Mouse (Mus musculus) heart, embryonic 16.5 days (tissue): ENCODE data around the gene Atp6v1b1. TPM values are rescaled to one million over a fixed set of nuclear protein-coding genes. Genes with fewer than 3 reads are reported as not detected.
A peak's percentile ranks its signal among the peaks of the same experiment; 100 is the strongest.

ENCODE experiments used
- ATAC-seq: fragments of 200-750 bp; cut with Nextera tagmentation; replicated peaks from 2 replicates; pipeline ENCODE4 v1.8.0; 2017; ENCODE audit warnings: moderate number of reproducible peaks; ENCODE audit not compliant: insufficient read depth, low FRiP score; ENCODE audit errors: extremely low read depth
- H3K27ac ChIP-seq: fragments of 300-500 bp; sonication (generic); 2 replicates; pipeline ENCODE4 v1.5.1; 2014; ENCODE audit warnings: mild to moderate bottlenecking, low read length, control low read depth, moderate library complexity
- H3K27me3 ChIP-seq: fragments of 300-500 bp; sonication (generic); 2 replicates; pipeline ENCODE4 v1.6.1; 2014; ENCODE audit warnings: low read length, mixed read lengths; ENCODE audit not compliant: control insufficient read depth, insufficient read depth
- H3K36me3 ChIP-seq: fragments of 300-500 bp; sonication (generic); 2 replicates; pipeline ENCODE4 v1.6.1; 2014; ENCODE audit not compliant: control insufficient read depth, insufficient read depth
- H3K4me1 ChIP-seq: fragments of 300-500 bp; sonication (generic); 2 replicates; pipeline ENCODE4 v1.6.1; 2014; ENCODE audit warnings: low read length, mixed read lengths; ENCODE audit not compliant: control insufficient read depth, insufficient read depth
- H3K4me2 ChIP-seq: fragments of 300-500 bp; sonication (generic); 2 replicates; pipeline ENCODE4 v1.6.1; 2014; ENCODE audit warnings: low read depth, mild to moderate bottlenecking, control low read depth, low read length
- H3K4me3 ChIP-seq: fragments of 300-500 bp; sonication (generic); 2 replicates; pipeline ENCODE4 v1.5.1; 2014; ENCODE audit warnings: mild to moderate bottlenecking, control low read depth, low read length
- H3K9ac ChIP-seq: fragments of 300-500 bp; sonication (generic); 2 replicates; pipeline ENCODE4 v1.6.1; 2014; ENCODE audit warnings: low read length, control low read depth
- H3K9me3 ChIP-seq: fragments of 300-500 bp; sonication (generic); replicated peaks from 2 replicates; pipeline ENCODE4 v1.6.1; 2016; ENCODE audit warnings: low read length; ENCODE audit not compliant: control insufficient read depth
- WGBS: fragments of 180-500 bp; shearing (Covaris S2); extraction: QIAGEN DNeasy Blood & Tissue Kit; methylation state at CpG from one replicate; pipeline ENCODE4 v1.1.7; 2014; 5-methylcytosine and 5-hydroxymethylcytosine counted together
- polyA plus RNA-seq: library from polyadenylated mRNA; unstranded; fragments of >200 nt; fragmentation: Nextera tagmentation; extraction: Ambion mirVana; gene quantifications from 2 replicates; pipeline ENCODE4 v1.2.1, GENCODE M21; 2015

The Atp6v1b1 gene
- polyA plus RNA-seq, 1 experiment from 2014 or later, result 0.09 TPM

GRCm38 (mm10) chr6:83714221-83715123 is 28.3 kb upstream of the Atp6v1b1 start:
- ATAC-seq, result no peak; the same call in 1 of the 2 replicates
- 0 out of 2 replicates have a peak overlapping the region, but pooled peaks have one; percentile 7 for H3K4me3 ChIP-seq
- no peak overlapping the region for H3K27ac ChIP-seq
- H3K36me3 ChIP-seq, result no peaks in the 10 kb centered on the region
- peaks cover 90% of the 10 kb centered on the region for H3K27me3 ChIP-seq
- peak overlapping the region; percentile 7; the same call in 1 of the 2 replicates for H3K4me2 ChIP-seq
- H3K9ac ChIP-seq, result no peak overlapping the region
- peaks cover 19% of the 10 kb centered on the region for H3K4me1 ChIP-seq
- no peaks in the 10 kb centered on the region for H3K9me3 ChIP-seq
- WGBS, result 2% methylated on average over 34 of the region's 34 CpGs

- WGBS, result 3% methylated on average over 30 of the region's 30 CpGs
- no peaks in the 10 kb centered on the region for H3K36me3 ChIP-seq
Measured at GRCm38 (mm10) chr6:83715461-83716196, 27.2 kb upstream of the Atp6v1b1 start.

GRCm38 (mm10) chr6:83717026-83717425 is 25.8 kb upstream of the Atp6v1b1 start:
- Histone ChIP-seq H3K4me1 (peaks cover 4% of the 10 kb centered on the region; the same call in 1 of the 2 replicates), H3K4me3 (no peak overlapping the region), H3K27ac (no peak overlapping the region), H3K36me3 (no peaks in the 10 kb centered on the region), H3K27me3 (peaks cover 89% of the 10 kb centered on the region), H3K9me3 (no peaks in the 10 kb centered on the region), H3K9ac (no peak overlapping the region), H3K4me2 (no peak overlapping the region)
- 2% methylated on average over 8 of the region's 8 CpGs for WGBS
- ATAC-seq, result no peak

More at GRCm38 (mm10) chr6:83715461-83716196, 27.2 kb upstream of the Atp6v1b1 start:
- peaks cover 17% of the 10 kb centered on the region for H3K4me1 ChIP-seq
- H3K4me3 ChIP-seq, result peak overlapping the region; percentile 6
- peaks cover 88% of the 10 kb centered on the region for H3K27me3 ChIP-seq
- H3K9me3 ChIP-seq, result no peaks in the 10 kb centered on the region
- H3K9ac ChIP-seq, result no peak overlapping the region
- H3K4me2 ChIP-seq, result peak overlapping the region; percentile 37; the same call in 1 of the 2 replicates
- H3K27ac ChIP-seq, result no peak overlapping the region
- ATAC-seq, result no peak

GRCm38 (mm10) chr6:83722526-83722925 is 20.3 kb upstream of the Atp6v1b1 start:
- H3K4me3 ChIP-seq, result no peak overlapping the region
- H3K27me3 ChIP-seq, result peaks cover 63% of the 10 kb centered on the region
- no peak overlapping the region for H3K4me2 ChIP-seq
- H3K27ac ChIP-seq, result no peak overlapping the region
- no peaks in the 10 kb centered on the region for H3K4me1 ChIP-seq
- no peak overlapping the region for H3K9ac ChIP-seq
- no peak for ATAC-seq
- no peaks in the 10 kb centered on the region for H3K36me3 ChIP-seq
- 18% methylated on average over 6 of the region's 6 CpGs for WGBS
- 0 out of 2 replicates have a peak, but pooled peaks cover 3% of the 10 kb centered on the region for H3K9me3 ChIP-seq

GRCm38 (mm10) chr6:83727178-83727577 is 15.6 kb upstream of the Atp6v1b1 start:
- no peak overlapping the region for H3K4me3 ChIP-seq
- no peak overlapping the region for H3K27ac ChIP-seq
- H3K4me1 ChIP-seq, result no peaks in the 10 kb centered on the region
- 36% methylated on average over 4 of the region's 4 CpGs for WGBS
- H3K36me3 ChIP-seq, result no peaks in the 10 kb centered on the region
- ATAC-seq, result no peak
- H3K4me2 ChIP-seq, result no peak overlapping the region
- H3K27me3 ChIP-seq, result peaks cover 26% of the 10 kb centered on the region
- H3K9ac ChIP-seq, result no peak overlapping the region
- H3K9me3 ChIP-seq, result 0 out of 2 replicates have a peak, but pooled peaks cover 3% of the 10 kb centered on the region

- no peak overlapping the region for H3K9ac ChIP-seq
- H3K27ac ChIP-seq, result no peak overlapping the region
- H3K9me3 ChIP-seq, result 0 out of 2 replicates have a peak, but pooled peaks cover 3% of the 10 kb centered on the region
- WGBS, result 87% methylated on average over 3 of the region's 3 CpGs
- no peaks in the 10 kb centered on the region for H3K4me1 ChIP-seq
- ATAC-seq, result no peak
- H3K27me3 ChIP-seq, result peaks cover 22% of the 10 kb centered on the region
- H3K4me2 ChIP-seq, result no peak overlapping the region
- H3K36me3 ChIP-seq, result no peaks in the 10 kb centered on the region
- H3K4me3 ChIP-seq, result no peak overlapping the region
Measured at GRCm38 (mm10) chr6:83728488-83728887, 14.3 kb upstream of the Atp6v1b1 start.

- no peaks in the 10 kb centered on the region for H3K4me1 ChIP-seq
- H3K9me3 ChIP-seq, result peaks cover 10% of the 10 kb centered on the region
- no peak overlapping the region for H3K4me2 ChIP-seq
- ATAC-seq, result no peak
- H3K27me3 ChIP-seq, result peaks cover 15% of the 10 kb centered on the region
- 60% methylated on average over 14 of the region's 14 CpGs for WGBS
- no peak overlapping the region for H3K4me3 ChIP-seq
- no peak overlapping the region for H3K27ac ChIP-seq
- no peaks in the 10 kb centered on the region for H3K36me3 ChIP-seq
- no peak overlapping the region for H3K9ac ChIP-seq
Measured at GRCm38 (mm10) chr6:83729350-83729970, 13.3 kb upstream of the Atp6v1b1 start.

- Histone ChIP-seq H3K9ac (no peak overlapping the region), H3K4me3 (no peak overlapping the region), H3K4me2 (no peak overlapping the region), H3K27ac (no peak overlapping the region), H3K36me3 (no peaks in the 10 kb centered on the region), H3K27me3 (peaks cover 17% of the 10 kb centered on the region), H3K4me1 (no peaks in the 10 kb centered on the region), H3K9me3 (peaks cover 10% of the 10 kb centered on the region)
- 25% methylated on average over 5 of the region's 5 CpGs for WGBS
- no peak for ATAC-seq
Measured at GRCm38 (mm10) chr6:83731128-83731527, 11.7 kb upstream of the Atp6v1b1 start.
